Mouse (Mus musculus): ENCODE measurements at regions not wholly inside any gene's neighbourhood (a gene's known extent, or its start where the extent isn't known, plus 50 kb on each side); places are given as distances from the start of the nearest gene placed in this dataset.

- no peak for DNase-seq
Observed at GRCm38 (mm10) chr13:25868923-25869322, 598.6 kb upstream of the Nrsn1 start.

GRCm38 (mm10) chr13:25858207-25858606 is 587.9 kb upstream of the Nrsn1 start:
- DNase-seq = no peak

GRCm38 (mm10) chr13:25857569-25857968 is 587.3 kb upstream of the Nrsn1 start:
- no peak for DNase-seq

GRCm38 (mm10) chr13:25857096-25857495 is 586.8 kb upstream of the Nrsn1 start:
- DNase-seq = no peak

GRCm38 (mm10) chr13:25856549-25856948 is 586.2 kb upstream of the Nrsn1 start:
- no peak for DNase-seq

GRCm38 (mm10) chr13:25848156-25848555 is 577.9 kb upstream of the Nrsn1 start:
- no peak for DNase-seq

- no peak for DNase-seq
Observed at GRCm38 (mm10) chr13:25838237-25838636, 567.9 kb upstream of the Nrsn1 start.

GRCm38 (mm10) chr13:25829146-25829924 is 559.0 kb upstream of the Nrsn1 start:
- no peak for DNase-seq

- DNase-seq = no peak
Observed at GRCm38 (mm10) chr13:25808564-25809253, 538.4 kb upstream of the Nrsn1 start.

GRCm38 (mm10) chr13:25793216-25793803 is 523.0 kb upstream of the Nrsn1 start:
- DNase-seq = no peak

GRCm38 (mm10) chr13:25781161-25781560 is 510.9 kb upstream of the Nrsn1 start:
- no peak for DNase-seq

- no peak for DNase-seq
Observed at GRCm38 (mm10) chr13:25777706-25778105, 507.4 kb upstream of the Nrsn1 start.

- no peak for DNase-seq
Observed at GRCm38 (mm10) chr13:25774586-25775182, 504.4 kb upstream of the Nrsn1 start.

GRCm38 (mm10) chr13:25754515-25755105 is 484.3 kb upstream of the Nrsn1 start:
- no peak for DNase-seq

GRCm38 (mm10) chr13:25751409-25751777 is 481.1 kb upstream of the Nrsn1 start:
- DNase-seq = no peak

GRCm38 (mm10) chr13:25750460-25751408 is 480.4 kb upstream of the Nrsn1 start:
- no peak for DNase-seq

GRCm38 (mm10) chr13:25738601-25739000 is 468.3 kb upstream of the Nrsn1 start:
- no peak for DNase-seq

- no peak for DNase-seq
Observed at GRCm38 (mm10) chr13:25729327-25729892, 459.1 kb upstream of the Nrsn1 start.

GRCm38 (mm10) chr13:25727504-25728095 is 457.3 kb upstream of the Nrsn1 start:
- no peak for DNase-seq

GRCm38 (mm10) chr13:25722595-25723525 is 452.6 kb upstream of the Nrsn1 start:
- DNase-seq = no peak
